Mouse (Mus musculus): ENCODE measurements around the gene Dlgap3.

Gene Dlgap3

DNA sequence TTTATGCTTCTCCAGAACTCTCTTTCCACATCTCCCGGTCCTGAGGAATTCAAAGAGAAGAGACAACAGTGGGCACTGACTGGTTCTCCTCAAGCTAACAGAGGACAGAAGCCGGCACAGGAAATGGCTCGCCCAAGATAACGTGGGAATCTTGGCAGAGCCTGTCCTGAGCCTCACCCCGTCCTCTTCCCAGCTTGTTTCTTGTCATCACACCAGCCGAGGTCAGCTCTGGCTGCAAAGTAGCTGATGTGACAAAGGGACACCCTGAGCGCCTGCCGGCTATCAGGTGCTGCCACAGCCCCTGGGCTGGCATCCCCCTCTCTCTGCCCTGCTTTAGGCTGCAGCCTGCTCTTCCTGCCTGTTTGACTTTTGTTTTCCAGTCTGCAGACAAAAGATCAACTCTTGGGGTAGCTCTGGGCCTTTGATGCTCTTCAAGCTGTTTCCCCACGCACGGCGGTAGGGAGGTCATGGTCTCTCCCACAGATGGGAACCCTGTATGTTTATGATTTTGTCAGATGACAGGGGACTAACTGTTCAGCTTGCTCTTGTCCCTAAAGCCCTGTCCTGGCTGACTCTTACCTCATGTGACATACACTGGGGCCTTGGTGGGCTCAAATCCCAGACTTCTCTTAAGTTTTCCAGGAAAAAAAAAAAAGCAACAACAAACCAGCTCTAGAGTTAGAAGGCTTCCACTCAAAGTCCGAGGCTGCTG, 89.3 kb downstream of the Dlgap3 start:
- no peak for DNase-seq (ENCODE audit: extremely low spot score, low spot score)

GRCm38 (mm10) chr4:127261601-127262000, 92.6 kb downstream of the Dlgap3 start:
- no peak for DNase-seq (ENCODE audit: extremely low spot score, low spot score)

GRCm38 (mm10) chr4:127263438-127264182, 94.6 kb downstream of the Dlgap3 start:
- DNase-seq (ENCODE audit: extremely low spot score, low spot score), result peak; percentile 22

DNA sequence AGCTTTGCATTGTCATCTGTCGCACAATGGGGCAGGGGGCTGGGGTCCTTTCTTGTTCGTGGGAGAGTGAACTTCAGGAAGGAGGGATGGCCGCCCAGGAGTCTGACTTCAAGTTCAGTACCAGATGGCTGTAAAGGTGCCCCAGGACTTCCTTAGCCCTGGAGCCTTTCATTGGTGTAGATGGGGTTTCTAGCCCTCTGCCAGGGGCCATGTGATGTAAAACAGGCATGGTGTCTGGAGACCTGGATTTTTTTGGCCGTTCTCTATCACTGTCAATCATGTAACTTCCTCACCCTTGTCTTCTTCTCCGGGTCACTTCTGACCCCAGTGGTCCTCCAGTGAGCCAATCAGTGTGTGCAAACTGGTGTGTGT, 95.2 kb downstream of the Dlgap3 start:
- no peak for DNase-seq (ENCODE audit: extremely low spot score, low spot score)

GRCm38 (mm10) chr4:127278451-127279001, 109.5 kb downstream of the Dlgap3 start:
- DNase-seq (ENCODE audit: extremely low spot score, low spot score), result no peak

DNA sequence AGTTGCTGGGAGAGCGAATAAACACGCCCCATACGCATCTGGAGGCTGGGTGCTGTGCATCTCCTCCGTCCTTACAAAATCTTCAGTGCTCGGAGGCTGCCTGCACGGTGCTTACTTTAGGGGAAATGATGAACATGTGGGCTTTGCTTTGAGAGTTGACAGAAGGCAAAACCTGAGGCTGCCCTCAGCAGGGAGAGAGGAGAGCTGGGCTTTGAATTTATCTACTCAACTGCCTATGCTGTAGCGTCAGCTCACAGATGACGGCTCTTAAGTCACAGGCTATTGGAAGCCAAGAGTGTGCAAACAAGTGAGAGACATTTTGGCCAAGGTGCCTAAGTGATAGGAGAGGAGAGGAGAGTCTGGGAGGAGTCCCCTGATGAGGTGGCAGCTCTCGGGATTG, 110.2 kb downstream of the Dlgap3 start:
- no peak for DNase-seq (ENCODE audit: extremely low spot score, low spot score)
